Mouse (Mus musculus) kidney, embryonic 16.5 days (tissue): Measurements from ENCODE around the gene Pou2f3. TPM values are rescaled to one million over a fixed set of nuclear protein-coding genes. Genes with fewer than 3 reads are reported as not detected.

Experiments
- ATAC-seq: fragments of 200-750 bp; cut with Nextera tagmentation; 2 replicates; pipeline ENCODE4 v1.8.0; 2017; ENCODE audit warnings: moderate TSS enrichment; ENCODE audit not compliant: low FRiP score, low TSS enrichment
- H3K27ac ChIP-seq: fragments of 300-500 bp; sonication (generic); 2 replicates; pipeline ENCODE4 v1.5.1; 2014; ENCODE audit warnings: low read length
- H3K27me3 ChIP-seq: fragments of 300-500 bp; sonication (generic); 2 replicates; pipeline ENCODE4 v1.6.1; 2014; ENCODE audit warnings: low read length, control low read depth, mixed read lengths; ENCODE audit not compliant: insufficient read depth
- H3K36me3 ChIP-seq: fragments of 300-500 bp; sonication (generic); 2 replicates; pipeline ENCODE4 v1.6.1; 2014; ENCODE audit warnings: low read length, control low read depth, mixed read lengths; ENCODE audit not compliant: insufficient read depth
- H3K4me1 ChIP-seq: fragments of 300-500 bp; sonication (generic); 2 replicates; pipeline ENCODE4 v1.6.1; 2014; ENCODE audit warnings: low read length, control low read depth, mixed read lengths; ENCODE audit not compliant: insufficient read depth
- H3K4me2 ChIP-seq: fragments of 300-500 bp; sonication (generic); replicated peaks from 2 replicates; pipeline ENCODE4 v1.6.1; 2014; ENCODE audit warnings: low read depth, low read length
- H3K4me3 ChIP-seq: fragments of 300-500 bp; sonication (generic); 2 replicates; pipeline ENCODE4 v1.5.1; 2014; ENCODE audit warnings: mild to moderate bottlenecking, low read length
- H3K9ac ChIP-seq: fragments of 300-500 bp; sonication (generic); replicated peaks from 2 replicates; pipeline ENCODE4 v1.6.1; 2014; ENCODE audit warnings: low read length
- H3K9me3 ChIP-seq: fragments of 300-500 bp; sonication (generic); 2 replicates; pipeline ENCODE4 v1.6.1; 2016; ENCODE audit warnings: low read length, control low read depth
- WGBS: fragments of 180-500 bp; shearing (Covaris S2); extraction: QIAGEN DNeasy Blood & Tissue Kit; methylation state at CpG from one replicate; pipeline ENCODE4 v1.1.7; 2014; 5-methylcytosine and 5-hydroxymethylcytosine counted together
- polyA plus RNA-seq: library from polyadenylated mRNA; unstranded; fragments of >200 nt; fragmentation: Nextera tagmentation; extraction: Ambion mirVana; gene quantifications from 2 replicates; pipeline ENCODE4 v1.2.1, GENCODE M21; 2015

The Pou2f3 gene
- polyA plus RNA-seq, 1 experiment from 2014 or later, result 0.15 TPM

- H3K27ac ChIP-seq, result no peak overlapping the region
- H3K4me1 ChIP-seq, result peaks cover 25% of the 10 kb centered on the region
- no peaks in the 10 kb centered on the region for H3K9me3 ChIP-seq
- H3K36me3 ChIP-seq, result no peaks in the 10 kb centered on the region
- H3K4me2 ChIP-seq, result no peak overlapping the region
- no peak overlapping the region for H3K9ac ChIP-seq
- WGBS, result 51% methylated on average over 7 of the region's 7 CpGs
- H3K4me3 ChIP-seq, result no peak overlapping the region
- no peaks in the 10 kb centered on the region for H3K27me3 ChIP-seq
- ATAC-seq, result no peak
Observed at GRCm38 (mm10) chr9:43076163-43076562, 134.0 kb downstream of the Pou2f3 start.

GRCm38 (mm10) chr9:43074611-43075010, 135.6 kb downstream of the Pou2f3 start:
- H3K27me3 ChIP-seq, result no peaks in the 10 kb centered on the region
- 100% methylated on average over 1 of the region's 1 CpGs for WGBS

More at GRCm38 (mm10) chr9:43074611-43075010, 135.6 kb downstream of the Pou2f3 start:
- no peak overlapping the region for H3K9ac ChIP-seq
- no peak overlapping the region for H3K4me2 ChIP-seq
- H3K4me1 ChIP-seq, result peaks cover 29% of the 10 kb centered on the region
- no peak overlapping the region for H3K27ac ChIP-seq
- ATAC-seq, result no peak
- no peaks in the 10 kb centered on the region for H3K9me3 ChIP-seq
- no peaks in the 10 kb centered on the region for H3K36me3 ChIP-seq
- no peak overlapping the region for H3K4me3 ChIP-seq

Other genes starting within 250 kb of the Pou2f3 start
- gene Arhgef12, start 103.1 kb downstream of the Pou2f3 start, polyA plus RNA-seq, result 13.0 and 16.5 TPM in 2 replicates
- 9.2 and 9.7 TPM in 2 replicates for gene Tmem136, start 93.8 kb downstream of the Pou2f3 start, polyA plus RNA-seq
- 46.6 and 63.8 TPM in 2 replicates for gene Oaf, start 29.5 kb upstream of the Pou2f3 start, polyA plus RNA-seq
- 1.1 and 2.0 TPM in 2 replicates for gene Trim29, start 100.5 kb upstream of the Pou2f3 start, polyA plus RNA-seq